Mouse (Mus musculus): Measurements from ENCODE around the gene Cenpx. TPM values are rescaled to one million over a fixed set of nuclear protein-coding genes. Genes with fewer than 3 reads are reported as not detected.
A peak's percentile ranks its signal among the peaks of the same experiment; 100 is the strongest.
"Not testable (repeated sequence)": the region's sequence is repeated elsewhere in the genome, so short reads cannot be mapped to it uniquely, and the experiment has no call there.

Gene Cenpx
- polyA plus RNA-seq, 1 experiment from 2014 or later: 127 TPM

DNA sequence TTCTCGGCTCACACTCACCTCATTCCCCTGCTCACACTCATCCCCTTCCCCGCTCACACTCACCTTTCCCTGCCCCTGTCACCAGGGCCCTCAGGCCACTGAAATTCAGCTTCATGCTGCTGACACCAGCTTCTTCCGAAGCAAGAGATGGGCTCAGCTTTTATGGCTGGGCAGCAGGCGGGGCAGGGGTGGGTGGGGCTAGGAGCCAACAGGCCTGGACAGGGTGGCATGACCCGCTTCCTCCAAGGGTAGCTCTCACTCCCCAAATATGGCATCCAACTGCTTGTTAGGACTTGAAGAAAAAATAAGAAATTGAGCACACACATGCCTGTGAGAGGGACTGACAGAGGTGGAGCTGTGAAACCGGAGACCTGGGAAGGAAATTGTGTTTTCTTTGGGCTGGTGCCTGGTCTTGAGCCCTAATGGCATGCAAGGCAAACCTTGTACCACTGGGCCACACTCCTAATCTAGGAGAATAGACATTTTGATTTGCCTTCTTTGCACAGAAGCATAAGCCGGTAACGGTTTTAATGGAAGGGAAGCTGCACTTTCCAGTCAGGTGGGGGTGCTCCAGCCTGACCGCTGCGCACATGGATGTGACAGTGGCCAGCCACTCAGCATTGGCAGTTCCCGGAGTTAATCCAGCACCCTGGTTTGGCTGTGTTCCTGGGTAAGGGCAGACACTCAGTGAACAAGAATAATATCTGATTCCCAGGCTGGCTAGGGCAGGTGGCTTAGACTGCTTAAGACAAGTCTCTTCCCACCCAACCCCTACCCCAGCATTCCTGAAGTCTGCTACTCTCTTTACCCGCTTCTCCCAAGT lies 18.5 kb upstream of the Cenpx start, which contains the start of gene Cbr2:
Gene Cbr2, minus strand, starts transcription at position 257 of the 823 bp plus-strand sequence.
- H3K27ac ChIP-seq: no peak within 1 kb of the TSS
- H3K27me3 ChIP-seq: peaks cover 20% of the 10 kb centered on the region
- H3K4me3 ChIP-seq: no peak within 1 kb of the TSS
- no peak within 1 kb of the TSS for H3K4me2 ChIP-seq
- H3K36me3 ChIP-seq (ENCODE audit: poor library complexity, severe bottlenecking): no peaks in the 10 kb centered on the region
- H3K9ac ChIP-seq: no peak within 1 kb of the TSS
- H3K9me3 ChIP-seq (replicated peaks): no peaks in the 10 kb centered on the region
- ATAC-seq: no peak
- 82% methylated on average over 12 of the region's 12 CpGs for WGBS
- peaks cover 6% of the 10 kb centered on the region; the same call in 1 of the 2 replicates for H3K4me1 ChIP-seq

DNA sequence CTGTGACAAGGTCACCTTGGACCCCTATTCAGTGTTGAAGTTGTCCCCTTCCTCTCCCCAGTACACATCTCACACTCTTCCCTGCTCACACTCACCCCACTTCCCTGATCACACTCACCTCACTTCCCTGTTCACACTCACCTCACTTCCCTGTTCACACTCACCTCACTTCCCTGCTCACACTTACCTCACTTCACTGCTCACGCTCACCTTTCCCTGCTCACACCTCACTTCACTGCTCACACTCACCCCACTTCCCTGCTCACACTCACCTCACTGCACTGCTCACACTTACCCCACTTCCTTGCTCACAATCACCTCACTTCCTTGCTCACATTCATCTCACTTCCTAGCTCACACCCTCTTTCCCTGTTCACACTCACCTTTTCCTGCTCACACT lies 17.9 kb upstream of the Cenpx start:
- Histone ChIP-seq H3K9me3 (replicated peaks) (no peaks in the 10 kb centered on the region), H3K4me3 (no peak overlapping the region), H3K27me3 (peaks cover 22% of the 10 kb centered on the region), H3K9ac (no peak overlapping the region), H3K4me1 (peaks cover 12% of the 10 kb centered on the region), H3K4me2 (no peak overlapping the region), H3K27ac (no peak overlapping the region), H3K36me3 (ENCODE audit: poor library complexity, severe bottlenecking) (no peaks in the 10 kb centered on the region)
- ATAC-seq: no peak
- 100% methylated on average over 1 of the region's 1 CpGs for WGBS

DNA sequence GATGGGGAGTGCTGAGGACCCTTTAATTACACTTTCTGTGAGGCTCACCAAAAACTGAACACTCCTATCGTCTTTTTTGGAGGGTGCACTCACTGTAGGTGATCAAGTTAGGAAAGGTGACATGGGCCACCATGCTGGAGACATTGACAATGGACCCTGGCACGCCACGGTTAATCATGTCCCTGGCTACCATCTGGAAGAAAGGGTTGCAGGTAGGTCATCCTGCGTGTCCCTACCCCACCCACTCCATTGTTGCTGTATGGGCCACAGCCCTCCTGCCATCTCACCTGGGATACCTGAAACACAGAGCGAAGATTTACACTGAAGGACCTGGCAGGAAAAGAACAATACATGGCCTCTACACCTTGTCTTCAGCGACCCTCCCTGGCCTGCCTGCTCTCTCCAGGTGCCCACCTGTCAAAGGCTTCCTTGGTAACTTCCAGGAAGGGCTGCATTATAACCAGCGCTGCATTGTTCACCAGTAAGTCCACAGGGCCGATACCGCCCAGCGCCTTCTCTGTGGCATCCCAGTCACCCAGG lies 16.9 kb upstream of the Cenpx start:
- no peaks in the 10 kb centered on the region for H3K9me3 ChIP-seq (replicated peaks)
- no peaks in the 10 kb centered on the region for H3K36me3 ChIP-seq (ENCODE audit: poor library complexity, severe bottlenecking)
- peaks cover 14% of the 10 kb centered on the region for H3K4me1 ChIP-seq
- H3K4me2 ChIP-seq: no peak overlapping the region
- 91% methylated on average over 10 of the region's 10 CpGs for WGBS
- no peak overlapping the region for H3K9ac ChIP-seq
- peaks cover 22% of the 10 kb centered on the region for H3K27me3 ChIP-seq
- no peak for ATAC-seq
- H3K27ac ChIP-seq: no peak overlapping the region
- H3K4me3 ChIP-seq: no peak overlapping the region

DNA sequence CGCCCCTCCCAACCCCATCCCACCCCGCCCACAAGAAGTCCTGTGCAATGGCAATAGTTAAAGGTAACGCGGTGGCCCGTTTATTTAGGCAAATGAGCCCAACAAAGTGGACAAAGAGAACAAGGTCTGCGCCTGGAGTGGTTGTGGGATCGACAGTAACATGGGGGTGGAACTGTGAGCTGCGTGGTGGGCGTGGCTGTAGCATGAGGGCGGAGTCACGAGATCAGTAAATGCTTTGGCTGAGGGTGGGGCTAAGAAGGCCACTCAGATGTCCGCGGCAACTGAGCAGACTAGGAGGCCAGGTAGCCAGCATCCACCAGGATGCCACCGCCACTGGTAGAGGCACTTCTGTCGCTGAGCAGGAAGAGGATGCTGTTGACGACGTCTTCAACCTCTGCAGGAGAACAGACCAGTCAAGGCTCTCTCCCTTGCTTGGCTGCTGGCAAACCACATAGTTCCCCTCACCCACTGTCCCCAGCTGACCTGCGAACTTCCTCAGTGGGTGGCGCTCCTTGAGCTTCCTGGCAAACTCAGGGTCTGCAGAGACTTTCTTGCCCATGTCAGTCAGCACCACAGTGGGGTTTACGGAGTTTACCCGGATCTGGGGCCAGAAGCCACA lies 16.0 kb upstream of the Cenpx start:
- not testable (repeated sequence) for ATAC-seq; H3K27ac ChIP-seq; H3K4me3 ChIP-seq; H3K9ac ChIP-seq; H3K9me3 ChIP-seq (replicated peaks); H3K36me3 ChIP-seq (ENCODE audit: poor library complexity, severe bottlenecking)
- peaks cover 14% of the 10 kb centered on the region for H3K4me1 ChIP-seq
- H3K4me2 ChIP-seq: peak overlapping the region; percentile 37
- H3K27me3 ChIP-seq: peaks cover 22% of the 10 kb centered on the region
- WGBS: 1% methylated on average over 17 of the region's 21 CpGs

DNA sequence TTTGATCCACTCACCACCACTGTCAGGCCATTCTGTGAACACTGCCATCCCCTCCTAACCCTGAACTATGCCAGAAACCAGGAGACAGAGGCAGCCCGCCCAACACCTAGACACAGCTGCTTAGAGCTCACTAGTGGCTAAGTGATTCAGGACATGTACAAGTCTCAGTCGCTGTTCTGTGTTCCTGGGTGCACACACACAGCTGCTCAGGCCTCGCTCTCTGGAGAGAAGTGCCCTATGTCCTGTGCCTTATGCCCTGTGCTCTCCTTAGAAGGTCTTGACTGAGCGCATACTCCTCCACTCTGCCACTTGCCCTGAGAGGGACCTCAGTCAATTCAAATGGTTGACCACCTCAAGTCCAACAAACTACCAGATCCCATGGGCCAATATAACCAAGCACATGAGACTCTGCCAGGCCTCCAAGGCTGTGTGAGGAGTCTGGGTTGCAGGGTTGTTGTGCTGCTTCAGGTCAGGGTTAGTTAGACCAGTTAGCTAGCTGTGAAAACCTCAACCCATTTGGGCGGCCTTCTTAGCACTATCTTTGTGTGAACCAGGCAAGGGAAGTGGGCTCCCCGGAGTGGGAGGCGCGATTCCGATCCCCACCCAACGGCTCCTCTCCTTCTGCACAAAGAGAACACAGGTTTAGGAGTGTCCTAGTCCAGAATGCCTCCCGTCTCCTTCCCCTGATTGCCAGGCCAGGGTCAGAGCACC lies 15.1 kb upstream of the Cenpx start:
- H3K9ac ChIP-seq: no peak overlapping the region
- ATAC-seq: no peak
- no peaks in the 10 kb centered on the region for H3K9me3 ChIP-seq (replicated peaks)
- H3K4me3 ChIP-seq: no peak overlapping the region
- peaks cover 14% of the 10 kb centered on the region for H3K4me1 ChIP-seq
- no peak overlapping the region for H3K27ac ChIP-seq
- H3K27me3 ChIP-seq: peaks cover 22% of the 10 kb centered on the region
- no peaks in the 10 kb centered on the region for H3K36me3 ChIP-seq (ENCODE audit: poor library complexity, severe bottlenecking)
- H3K4me2 ChIP-seq: no peak overlapping the region
- WGBS: 68% methylated on average over 11 of the region's 11 CpGs

DNA sequence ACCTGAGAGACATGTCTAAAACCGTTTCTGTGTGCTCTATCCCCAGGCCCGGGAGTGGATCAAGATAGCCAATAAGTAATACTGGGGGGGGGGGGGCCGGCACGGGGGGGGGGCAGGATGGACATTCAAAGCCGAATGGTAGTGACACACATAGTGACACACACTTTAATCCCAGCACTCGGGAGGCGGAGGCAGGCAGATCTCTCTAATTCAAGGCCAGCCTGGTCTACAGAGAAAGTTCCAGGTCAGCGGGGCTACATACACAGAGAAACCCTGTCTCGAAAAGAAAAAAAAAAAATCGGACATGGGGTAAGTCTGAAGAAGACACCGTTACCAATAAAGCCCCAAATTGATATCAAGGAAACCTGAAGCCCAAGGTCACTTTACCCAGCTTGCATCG lies 14.0 kb upstream of the Cenpx start:
- Histone ChIP-seq H3K4me1 (peaks cover 14% of the 10 kb centered on the region), H3K4me3 (peak overlapping the region; percentile 55), H3K27me3 (peaks cover 22% of the 10 kb centered on the region), H3K36me3 (ENCODE audit: poor library complexity, severe bottlenecking) (no peaks in the 10 kb centered on the region), H3K9ac (no peak overlapping the region), H3K4me2 (peak overlapping the region; percentile 89), H3K27ac (no peak overlapping the region), H3K9me3 (replicated peaks) (no peaks in the 10 kb centered on the region)
- 50% methylated on average over 12 of the region's 12 CpGs for WGBS
- no peak for ATAC-seq

DNA sequence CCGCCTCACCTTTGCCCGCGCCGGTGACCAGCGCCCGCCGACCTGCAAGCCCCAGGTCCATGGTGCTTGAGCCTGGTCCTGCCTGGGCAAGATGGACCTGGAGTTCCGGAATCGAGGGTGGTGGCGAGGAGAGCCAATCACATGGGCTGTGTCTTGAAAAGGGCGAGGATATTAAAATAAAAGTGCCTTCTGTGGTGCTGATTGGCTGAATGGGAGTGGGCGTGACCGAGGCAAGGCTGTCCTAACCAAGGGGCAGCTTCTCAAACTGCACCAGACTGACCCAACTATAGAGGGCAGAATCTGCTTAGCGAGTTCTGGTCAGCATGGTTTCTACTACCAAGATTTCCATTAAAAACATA lies 13.6 kb upstream of the Cenpx start, which contains the start of gene Dcxr:
Gene Dcxr, minus strand, starts transcription at position 113 of the 359 bp plus-strand sequence.
- Histone ChIP-seq H3K9me3 (replicated peaks) (no peaks in the 10 kb centered on the region), H3K4me3 (peak within 1 kb of the TSS; percentile 55), H3K27me3 (peaks cover 26% of the 10 kb centered on the region), H3K4me2 (peak within 1 kb of the TSS; percentile 89), H3K27ac (no peak within 1 kb of the TSS), H3K9ac (peak within 1 kb of the TSS; percentile 69), H3K4me1 (peaks cover 18% of the 10 kb centered on the region), H3K36me3 (ENCODE audit: poor library complexity, severe bottlenecking) (no peaks in the 10 kb centered on the region)
- peak; percentile 90 for ATAC-seq
- WGBS: 0% methylated on average over 14 of the region's 14 CpGs

DNA sequence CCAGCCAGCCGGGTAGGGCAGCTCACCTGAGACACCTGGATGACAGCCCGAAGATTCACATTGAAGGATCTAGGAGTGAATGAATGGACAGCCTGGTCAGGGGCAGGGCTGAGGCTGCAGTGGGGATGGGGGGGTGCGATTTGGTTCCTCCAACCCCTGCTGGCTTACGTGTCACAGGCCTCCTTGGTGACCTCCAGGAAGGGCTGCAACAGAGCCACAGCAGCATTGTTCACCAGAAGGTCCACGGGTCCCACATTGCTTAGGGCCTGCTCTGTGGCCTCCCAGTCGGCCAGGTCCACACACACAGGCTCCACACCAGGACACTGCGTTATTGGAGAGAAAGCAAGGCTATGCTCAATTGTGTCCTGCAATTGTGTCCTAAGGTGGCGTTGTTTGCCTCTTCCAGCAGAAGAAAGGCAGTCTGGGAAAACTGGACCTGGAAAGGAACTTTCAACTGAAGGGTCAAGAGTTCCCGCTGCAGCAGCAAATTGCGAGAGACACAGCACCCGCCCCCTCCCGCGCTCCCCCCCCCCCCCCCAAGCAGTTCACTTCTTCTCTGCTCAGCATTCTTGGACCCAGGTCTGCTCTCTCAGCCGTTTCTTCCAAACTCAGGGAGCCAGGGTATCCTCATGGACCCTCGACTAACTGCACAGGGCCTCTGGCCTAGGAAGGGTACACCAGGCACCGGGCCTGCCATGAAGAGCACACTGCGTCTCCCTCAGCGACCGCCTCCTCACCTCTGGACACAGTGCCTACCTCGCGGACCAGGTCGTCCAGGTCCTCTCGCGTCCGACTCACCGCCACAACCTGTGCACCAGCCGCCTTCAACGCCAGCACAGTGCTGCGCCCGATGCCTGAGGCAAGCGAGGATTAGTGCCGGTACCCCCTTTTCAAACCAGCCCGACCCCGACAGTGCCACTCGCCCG lies 13.0 kb upstream of the Cenpx start:
- Histone ChIP-seq H3K9me3 (replicated peaks) (no peaks in the 10 kb centered on the region), H3K9ac (peak overlapping the region; percentile 69), H3K36me3 (ENCODE audit: poor library complexity, severe bottlenecking) (no peaks in the 10 kb centered on the region), H3K4me2 (peak overlapping the region; percentile 89), H3K27ac (no peak overlapping the region), H3K4me1 (peaks cover 25% of the 10 kb centered on the region), H3K27me3 (peaks cover 28% of the 10 kb centered on the region), H3K4me3 (peak overlapping the region; percentile 55)
- 16% methylated on average over 36 of the region's 36 CpGs for WGBS
- ATAC-seq: 0 out of 2 replicates have a peak, but pooled peaks have one; percentile 10

DNA sequence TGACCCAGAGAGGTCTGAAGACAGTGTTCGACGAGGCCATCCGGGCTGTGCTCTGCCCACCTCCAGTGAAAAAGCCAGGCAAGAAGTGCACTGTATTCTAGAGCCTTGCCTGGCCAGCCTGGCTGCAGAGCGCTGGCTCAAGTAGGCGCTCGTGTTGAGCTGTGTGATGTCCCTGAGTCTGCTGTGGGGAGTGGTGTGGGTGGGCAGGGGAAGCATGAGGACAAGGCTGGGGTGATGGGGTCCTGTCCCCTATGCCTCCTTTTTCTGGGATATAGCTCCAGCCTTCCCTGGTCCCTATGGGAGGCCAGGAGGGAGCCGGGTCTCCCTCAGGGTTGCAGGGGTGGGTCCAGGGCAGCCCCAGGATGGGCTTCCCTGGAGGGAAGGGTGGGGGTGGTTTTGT lies 10.0 kb upstream of the Cenpx start:
- no peak for ATAC-seq
- peaks cover 22% of the 10 kb centered on the region for H3K27me3 ChIP-seq
- H3K4me1 ChIP-seq: peaks cover 30% of the 10 kb centered on the region
- no peak overlapping the region for H3K4me2 ChIP-seq
- WGBS: 88% methylated on average over 7 of the region's 7 CpGs
- H3K27ac ChIP-seq: no peak overlapping the region
- peaks cover 16% of the 10 kb centered on the region for H3K36me3 ChIP-seq (ENCODE audit: poor library complexity, severe bottlenecking)
- H3K9ac ChIP-seq: no peak overlapping the region
- H3K9me3 ChIP-seq (replicated peaks): no peaks in the 10 kb centered on the region
- no peak overlapping the region for H3K4me3 ChIP-seq

DNA sequence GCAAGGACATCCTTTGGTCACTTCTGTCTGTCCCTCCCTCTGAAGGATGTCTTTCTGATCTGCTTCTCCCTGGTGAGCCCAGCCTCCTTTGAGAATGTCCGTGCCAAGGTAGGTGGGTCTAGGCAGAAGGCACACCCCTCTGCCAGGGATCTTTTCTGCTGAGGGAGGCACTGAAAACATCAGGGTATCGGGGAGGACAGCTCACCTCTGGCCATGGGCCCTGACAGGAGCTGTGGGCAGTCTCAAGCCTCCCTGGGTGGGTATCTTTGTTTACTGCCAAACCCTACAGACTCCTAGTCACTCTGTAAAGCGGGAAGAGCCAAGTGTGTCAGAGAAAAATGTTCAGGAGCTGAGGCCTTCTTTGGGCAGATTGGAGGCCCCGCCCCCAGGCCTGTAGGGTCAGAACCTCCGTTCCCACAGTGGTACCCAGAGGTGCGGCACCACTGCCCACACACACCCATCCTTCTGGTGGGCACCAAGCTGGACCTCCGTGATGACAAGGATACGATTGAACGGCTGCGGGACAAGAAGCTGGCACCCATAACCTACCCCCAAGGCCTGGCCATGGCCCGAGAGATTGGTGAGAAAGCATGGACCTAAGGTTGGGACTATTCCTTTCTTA lies 9.3 kb upstream of the Cenpx start:
- Histone ChIP-seq H3K4me3 (no peak overlapping the region), H3K4me2 (peak overlapping the region; percentile 99)

More for the DNA sequence above, 9.3 kb upstream of the Cenpx start:
- WGBS: 84% methylated on average over 11 of the region's 11 CpGs
- Histone ChIP-seq H3K9me3 (replicated peaks) (no peaks in the 10 kb centered on the region), H3K36me3 (ENCODE audit: poor library complexity, severe bottlenecking) (peaks cover 23% of the 10 kb centered on the region), H3K9ac (0 out of 2 replicates have a peak overlapping the region, but pooled peaks have one; percentile 88), H3K27ac (no peak overlapping the region), H3K27me3 (peaks cover 15% of the 10 kb centered on the region), H3K4me1 (peaks cover 30% of the 10 kb centered on the region)
- no peak for ATAC-seq

All from forebrain, embryonic 13.5 days (tissue).